Mouse (Mus musculus): ENCODE measurements at regions not wholly inside any gene's neighbourhood (a gene's known extent, or its start where the extent isn't known, plus 50 kb on each side); places are given as distances from the start of the nearest gene placed in this dataset.

DNA sequence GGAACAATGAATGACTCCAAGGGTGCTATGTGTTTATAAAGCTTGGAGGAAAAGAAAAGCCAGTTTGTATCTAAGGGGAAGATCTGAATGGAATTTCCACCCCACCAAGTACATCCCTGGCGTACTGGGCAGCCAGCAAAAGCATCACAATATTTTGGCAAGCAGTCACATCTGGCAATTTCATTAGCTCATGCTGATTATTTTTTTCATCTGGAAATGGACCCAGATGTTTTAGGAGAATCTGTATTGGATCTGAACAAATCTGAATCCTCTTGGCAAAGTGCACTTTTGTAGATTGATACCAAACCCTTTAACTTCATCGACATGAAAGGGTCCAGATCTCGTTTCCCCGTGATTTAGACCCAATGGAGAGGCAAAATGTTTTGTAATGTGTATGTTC lies 207.1 kb downstream of the Epha4 start:
- H3K27ac ChIP-seq (ENCODE audit: insufficient read depth, low read depth, low read length, poor library complexity, severe bottlenecking), result no peak overlapping the region
- H3K4me1 ChIP-seq (ENCODE audit: control insufficient read depth in 2 of 2, insufficient read depth in 2 of 2, low read length in 2 of 2, poor library complexity in 1 of 2), result peaks cover 0 to under 1% of the 10 kb centered on the region in 2 experiments; a peak in 1 of 4 replicates
- H3K4me3 ChIP-seq (ENCODE audit: insufficient read depth in 1 of 2, low read depth in 1 of 2, low read length in 2 of 2, poor library complexity in 1 of 2, severe bottlenecking in 1 of 2), result no peak overlapping the region
- no peaks in the 10 kb centered on the region for H3K36me3 ChIP-seq (ENCODE audit: control insufficient read depth, insufficient read depth, low read length, poor library complexity, severe bottlenecking)
- in situ Hi-C loops (cut with MboI; ENCODE audit: low sequenced_read_pairs in 2 of 2, unreplicated experiment in 2 of 2), result no loop called here
- no peaks in the 10 kb centered on the region for H3K9me3 ChIP-seq (ENCODE audit: control insufficient read depth, insufficient read depth, low read depth, low read length)
- TF ChIP-seq CHD2 (IDR thresholded peaks at IDR 0.05; ENCODE audit: low read depth, low read length) (no peak), HCFC1 (IDR thresholded peaks at IDR 0.05; ENCODE audit: borderline replicate concordance, insufficient read depth, low read length) (no peak), ZC3H11A (IDR thresholded peaks at IDR 0.05; ENCODE audit: borderline replicate concordance, low read depth, low read length) (no peak), ZNF384 (IDR thresholded peaks at IDR 0.05; ENCODE audit: low read depth, low read length) (no peak), MAFK (IDR thresholded peaks at IDR 0.05; ENCODE audit: insufficient read depth, low read depth, low read length) (no peak)
- no peak for DNase-seq (ENCODE audit: low read depth, low spot score)
- no peak overlapping the region for H3K9ac ChIP-seq (ENCODE audit: insufficient read depth, low read depth, low read length, poor library complexity, severe bottlenecking)

DNA sequence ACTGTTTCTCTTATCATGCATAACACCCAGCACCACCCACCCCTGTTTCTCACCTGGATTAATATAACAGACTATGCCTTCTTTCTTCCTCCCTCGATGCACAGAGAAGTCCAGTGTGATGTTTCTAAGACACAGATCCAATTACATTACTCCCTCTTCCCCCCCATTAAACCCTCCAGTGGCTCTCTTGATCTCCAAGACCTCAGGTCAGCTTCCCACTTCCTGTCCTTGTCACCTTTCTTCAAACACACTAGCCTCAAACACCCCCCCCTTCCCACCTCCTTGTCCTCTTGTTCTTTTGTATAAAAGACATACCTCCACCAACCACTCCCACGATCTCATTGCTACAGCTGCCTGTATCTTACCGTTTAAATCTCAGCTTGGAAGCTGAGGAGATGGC lies 201.8 kb downstream of the Epha4 start:
- H3K9me3 ChIP-seq (ENCODE audit: control insufficient read depth, insufficient read depth, low read depth, low read length), result no peaks in the 10 kb centered on the region
- TF ChIP-seq ZC3H11A (IDR thresholded peaks at IDR 0.05; ENCODE audit: borderline replicate concordance, low read depth, low read length) (no peak), MAFK (IDR thresholded peaks at IDR 0.05; ENCODE audit: insufficient read depth, low read depth, low read length) (no peak), HCFC1 (IDR thresholded peaks at IDR 0.05; ENCODE audit: borderline replicate concordance, insufficient read depth, low read length) (no peak), CHD2 (IDR thresholded peaks at IDR 0.05; ENCODE audit: low read depth, low read length) (no peak), ZNF384 (IDR thresholded peaks at IDR 0.05; ENCODE audit: low read depth, low read length) (no peak)
- in situ Hi-C loops (cut with MboI; ENCODE audit: low sequenced_read_pairs in 2 of 2, unreplicated experiment in 2 of 2), result no loop called here
- H3K27ac ChIP-seq (ENCODE audit: insufficient read depth, low read depth, low read length, poor library complexity, severe bottlenecking), result no peak overlapping the region
- peak; percentile 4 for DNase-seq (ENCODE audit: low read depth, low spot score)
- H3K4me3 ChIP-seq (ENCODE audit: insufficient read depth in 1 of 2, low read depth in 1 of 2, low read length in 2 of 2, poor library complexity in 1 of 2, severe bottlenecking in 1 of 2), result no peak overlapping the region
- peaks cover 0 to 3% of the 10 kb centered on the region in 2 experiments; a peak in 1 of 4 replicates for H3K4me1 ChIP-seq (ENCODE audit: control insufficient read depth in 2 of 2, insufficient read depth in 2 of 2, low read length in 2 of 2, poor library complexity in 1 of 2)
- no peaks in the 10 kb centered on the region for H3K36me3 ChIP-seq (ENCODE audit: control insufficient read depth, insufficient read depth, low read length, poor library complexity, severe bottlenecking)
- H3K9ac ChIP-seq (ENCODE audit: insufficient read depth, low read depth, low read length, poor library complexity, severe bottlenecking), result no peak overlapping the region

DNA sequence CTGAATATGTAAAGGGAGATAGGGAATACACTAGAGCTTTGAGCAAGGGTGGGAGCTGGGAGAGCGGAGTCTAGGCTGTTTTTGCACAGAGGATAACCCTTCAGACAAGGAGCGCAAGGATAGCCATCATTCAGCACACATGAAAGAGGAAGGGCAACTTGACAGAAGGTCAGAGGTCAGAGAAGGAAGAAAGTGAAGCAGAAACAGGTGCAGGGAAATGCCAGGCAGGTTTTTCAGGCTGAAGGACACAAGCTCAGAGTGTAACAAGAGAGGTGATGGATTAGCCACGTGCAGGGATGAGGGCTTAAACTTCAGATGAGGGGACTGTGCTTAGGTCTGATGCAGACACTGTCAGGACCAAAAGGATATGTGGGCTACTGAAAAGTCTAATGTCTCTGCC lies 199.5 kb downstream of the Epha4 start:
- H3K4me3 ChIP-seq (ENCODE audit: insufficient read depth in 1 of 2, low read depth in 1 of 2, low read length in 2 of 2, poor library complexity in 1 of 2, severe bottlenecking in 1 of 2), result no peak overlapping the region
- H3K27ac ChIP-seq (ENCODE audit: insufficient read depth, low read depth, low read length, poor library complexity, severe bottlenecking), result no peak overlapping the region
- H3K4me1 ChIP-seq (ENCODE audit: control insufficient read depth in 2 of 2, insufficient read depth in 2 of 2, low read length in 2 of 2, poor library complexity in 1 of 2), result peaks cover 0 to 3% of the 10 kb centered on the region in 2 experiments; a peak in 1 of 4 replicates
- DNase-seq (ENCODE audit: low read depth, low spot score), result no peak
- no peaks in the 10 kb centered on the region for H3K36me3 ChIP-seq (ENCODE audit: control insufficient read depth, insufficient read depth, low read length, poor library complexity, severe bottlenecking)
- H3K9ac ChIP-seq (ENCODE audit: insufficient read depth, low read depth, low read length, poor library complexity, severe bottlenecking), result no peak overlapping the region
- in situ Hi-C loops (cut with MboI; ENCODE audit: low sequenced_read_pairs in 2 of 2, unreplicated experiment in 2 of 2), result no loop called here
- TF ChIP-seq MAFK (IDR thresholded peaks at IDR 0.05; ENCODE audit: insufficient read depth, low read depth, low read length) (no peak), CHD2 (IDR thresholded peaks at IDR 0.05; ENCODE audit: low read depth, low read length) (no peak), HCFC1 (IDR thresholded peaks at IDR 0.05; ENCODE audit: borderline replicate concordance, insufficient read depth, low read length) (no peak), ZC3H11A (IDR thresholded peaks at IDR 0.05; ENCODE audit: borderline replicate concordance, low read depth, low read length) (no peak), ZNF384 (IDR thresholded peaks at IDR 0.05; ENCODE audit: low read depth, low read length) (no peak)
- no peaks in the 10 kb centered on the region for H3K9me3 ChIP-seq (ENCODE audit: control insufficient read depth, insufficient read depth, low read depth, low read length)

DNA sequence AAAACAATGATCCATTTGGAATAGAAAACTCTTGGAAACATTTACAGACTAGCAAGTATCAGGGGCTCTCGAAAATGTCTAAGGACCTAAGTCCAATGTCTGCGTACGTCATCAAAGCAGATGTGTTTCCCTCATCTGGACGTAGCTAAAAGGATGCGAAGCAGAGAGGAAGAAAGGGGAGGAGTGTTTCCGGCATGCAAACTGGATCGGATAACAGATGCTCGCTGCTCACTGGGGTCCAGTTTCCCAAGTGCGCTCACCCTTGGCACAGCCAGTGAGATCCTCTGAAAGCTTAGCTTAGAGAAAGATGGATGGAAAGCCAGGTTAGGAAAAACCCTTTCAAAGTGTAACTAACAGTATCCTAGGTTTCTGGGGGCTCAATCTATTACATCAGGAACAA lies 198.7 kb downstream of the Epha4 start:
- Histone ChIP-seq H3K4me3 (ENCODE audit: insufficient read depth in 1 of 2, low read depth in 1 of 2, low read length in 2 of 2, poor library complexity in 1 of 2, severe bottlenecking in 1 of 2) (no peak overlapping the region), H3K4me1 (ENCODE audit: control insufficient read depth in 2 of 2, insufficient read depth in 2 of 2, low read length in 2 of 2, poor library complexity in 1 of 2) (peaks cover 0 to 3% of the 10 kb centered on the region in 2 experiments; a peak in 1 of 4 replicates), H3K9ac (ENCODE audit: insufficient read depth, low read depth, low read length, poor library complexity, severe bottlenecking) (no peak overlapping the region), H3K9me3 (ENCODE audit: control insufficient read depth, insufficient read depth, low read depth, low read length) (no peaks in the 10 kb centered on the region), H3K36me3 (ENCODE audit: control insufficient read depth, insufficient read depth, low read length, poor library complexity, severe bottlenecking) (no peaks in the 10 kb centered on the region), H3K27ac (ENCODE audit: insufficient read depth, low read depth, low read length, poor library complexity, severe bottlenecking) (no peak overlapping the region)
- no peak for TF ChIP-seq ZC3H11A (IDR thresholded peaks at IDR 0.05; ENCODE audit: borderline replicate concordance, low read depth, low read length)
- no peak for TF ChIP-seq ZNF384 (IDR thresholded peaks at IDR 0.05; ENCODE audit: low read depth, low read length)
- no peak for TF ChIP-seq CHD2 (IDR thresholded peaks at IDR 0.05; ENCODE audit: low read depth, low read length)
- no peak for TF ChIP-seq HCFC1 (IDR thresholded peaks at IDR 0.05; ENCODE audit: borderline replicate concordance, insufficient read depth, low read length)
- TF ChIP-seq MAFK (IDR thresholded peaks at IDR 0.05; ENCODE audit: insufficient read depth, low read depth, low read length), result no peak
- DNase-seq (ENCODE audit: low read depth, low spot score), result no peak
- in situ Hi-C loops (cut with MboI; ENCODE audit: low sequenced_read_pairs in 2 of 2, unreplicated experiment in 2 of 2), result no loop called here

Measured in ES-E14 (cell line).